Mouse (Mus musculus): ENCODE results near the gene Clk1. TPM values are rescaled to one million over a fixed set of nuclear protein-coding genes. Genes with fewer than 3 reads are reported as not detected.

Gene Clk1
- polyA plus RNA-seq, 1 experiment from 2014 or later, result 155 TPM

DNA sequence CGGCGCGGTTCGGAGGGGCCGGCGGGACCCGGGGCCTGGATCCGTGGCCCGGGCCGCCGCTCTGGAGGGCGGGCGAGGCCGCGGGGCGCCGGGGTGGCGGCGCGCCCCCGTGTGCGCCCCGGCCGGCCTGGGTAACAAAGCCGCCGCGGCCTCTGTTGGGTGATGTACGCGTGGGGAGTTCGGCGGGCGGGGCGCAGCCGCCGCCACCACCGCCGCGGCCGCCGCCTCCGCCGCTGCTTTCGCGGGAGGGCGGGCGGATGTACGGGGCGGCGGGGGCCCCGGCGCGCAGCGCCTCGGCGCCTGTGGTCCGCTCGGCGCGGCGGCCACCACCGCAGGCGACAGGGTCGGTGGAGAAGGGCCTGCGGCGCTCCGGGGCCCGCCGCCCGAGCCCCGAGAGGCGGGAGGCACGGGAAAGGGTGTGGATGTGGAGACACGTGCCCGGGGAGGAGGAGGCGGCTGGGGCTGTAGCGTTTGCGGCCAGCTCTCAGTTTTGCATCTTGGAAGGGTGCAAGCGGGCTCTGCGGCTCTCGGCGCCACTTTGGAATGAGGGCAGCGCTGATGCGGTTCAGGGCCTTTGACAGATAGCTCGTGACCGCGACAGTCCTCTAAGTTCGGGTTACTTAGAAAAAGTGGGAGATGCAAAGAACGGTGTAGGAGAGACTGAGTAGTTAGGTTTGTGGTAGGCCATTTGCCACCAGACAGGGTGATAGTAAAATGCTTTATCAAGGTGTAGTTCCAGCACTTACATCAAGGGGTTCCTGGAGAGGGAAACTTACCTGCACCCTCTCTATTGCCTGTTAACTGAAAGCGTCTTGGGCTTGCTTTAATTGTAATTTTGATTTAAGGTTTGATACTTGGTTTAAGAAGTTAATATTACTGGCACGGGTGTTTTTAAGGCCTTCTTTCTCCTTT, 30.3 kb downstream of the Clk1 start:
- no peaks in the 10 kb centered on the region for H3K9me3 ChIP-seq (ENCODE audit: control insufficient read depth, low read length)
- peak overlapping the region; percentile 91 to 94 for H3K4me3 ChIP-seq (ENCODE audit: control insufficient read depth in 1 of 2, insufficient read depth in 1 of 2, low read depth in 1 of 2, low read length in 2 of 2)
- peak overlapping the region; percentile 97 for H3K9ac ChIP-seq (ENCODE audit: low read length)
- peaks cover 41% of the 10 kb centered on the region for H3K36me3 ChIP-seq (ENCODE audit: control insufficient read depth, insufficient read depth, low read length)
- peak; percentile 40 for ATAC-seq (ENCODE audit: insufficient number of reproducible peaks, insufficient read depth, low FRiP score, low read depth)
- peaks cover 5 to 11% of the 10 kb centered on the region in 2 experiments; a peak in 2 of 4 replicates for H3K4me1 ChIP-seq (ENCODE audit: control insufficient read depth in 2 of 2, insufficient read depth in 2 of 2, low read length in 2 of 2)
- peak overlapping the region; percentile 85 to 99 for H3K27ac ChIP-seq (replicated peaks in 1 of 2; ENCODE audit: control insufficient read depth in 1 of 2, insufficient read depth in 1 of 2, low read depth in 2 of 2, low read length in 2 of 2)
- H3K27me3 ChIP-seq (ENCODE audit: control insufficient read depth, insufficient read depth, low read length), result no peaks in the 10 kb centered on the region
- WGBS, result under 1% methylated on average over 80 of the region's 90 CpGs
- peak overlapping the region; percentile 76 for H3K4me2 ChIP-seq (ENCODE audit: low read length)

DNA sequence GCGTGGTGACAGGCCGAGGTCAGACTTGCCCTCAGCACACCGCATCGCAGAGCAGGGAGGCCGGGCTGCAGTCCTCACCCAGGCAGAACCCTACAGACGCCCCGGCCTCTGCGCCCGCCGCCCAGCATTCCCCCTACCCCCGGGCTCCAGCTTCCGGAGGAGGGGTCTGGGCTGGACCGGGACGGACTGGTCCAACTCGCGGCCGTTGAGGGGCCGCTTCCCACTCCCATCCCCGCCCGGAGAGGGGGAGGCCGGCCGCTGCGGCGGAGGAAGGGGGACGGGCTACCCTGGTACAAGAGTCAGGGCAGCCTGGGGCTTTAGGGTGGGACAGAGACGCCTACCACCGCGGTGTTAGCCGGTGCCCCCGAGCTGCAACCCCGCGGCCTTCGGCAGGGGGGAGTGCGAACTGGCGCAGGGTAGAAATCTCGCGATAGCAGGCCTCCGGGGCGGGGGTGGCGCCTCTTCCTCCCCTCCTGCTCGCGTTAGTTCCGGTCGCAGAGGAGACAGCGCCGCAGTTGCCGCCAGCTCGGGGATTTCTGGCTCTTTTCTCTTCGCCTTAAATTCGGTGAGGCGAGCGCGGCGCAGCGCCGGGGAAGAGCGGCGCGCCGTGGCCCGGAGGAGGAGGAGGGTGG, 31.1 kb downstream of the Clk1 start, which contains the start of gene Bzw1:
Bzw1 (plus strand) TSS at position 247 of the 632 bp plus-strand sequence.
- WGBS, result under 1% methylated on average over 46 of the region's 61 CpGs
- H3K9me3 ChIP-seq (ENCODE audit: control insufficient read depth, low read length), result no peaks in the 10 kb centered on the region
- no peaks in the 10 kb centered on the region for H3K27me3 ChIP-seq (ENCODE audit: control insufficient read depth, insufficient read depth, low read length)
- H3K36me3 ChIP-seq (ENCODE audit: control insufficient read depth, insufficient read depth, low read length), result peaks cover 33% of the 10 kb centered on the region
- ATAC-seq (ENCODE audit: insufficient number of reproducible peaks, insufficient read depth, low FRiP score, low read depth), result peak; percentile 96
- H3K27ac ChIP-seq (replicated peaks in 1 of 2; ENCODE audit: control insufficient read depth in 1 of 2, insufficient read depth in 1 of 2, low read depth in 2 of 2, low read length in 2 of 2), result peak within 1 kb of the TSS; percentile 95 to 99
- peak within 1 kb of the TSS; percentile 76 for H3K4me2 ChIP-seq (ENCODE audit: low read length)
- H3K4me3 ChIP-seq (ENCODE audit: control insufficient read depth in 1 of 2, insufficient read depth in 1 of 2, low read depth in 1 of 2, low read length in 2 of 2), result peak within 1 kb of the TSS; percentile 91 to 94
- peak within 1 kb of the TSS; percentile 97 for H3K9ac ChIP-seq (ENCODE audit: low read length)
- H3K4me1 ChIP-seq (ENCODE audit: control insufficient read depth in 2 of 2, insufficient read depth in 2 of 2, low read length in 2 of 2), result peaks cover 5 to 11% of the 10 kb centered on the region in 2 experiments; a peak in 2 of 4 replicates

DNA sequence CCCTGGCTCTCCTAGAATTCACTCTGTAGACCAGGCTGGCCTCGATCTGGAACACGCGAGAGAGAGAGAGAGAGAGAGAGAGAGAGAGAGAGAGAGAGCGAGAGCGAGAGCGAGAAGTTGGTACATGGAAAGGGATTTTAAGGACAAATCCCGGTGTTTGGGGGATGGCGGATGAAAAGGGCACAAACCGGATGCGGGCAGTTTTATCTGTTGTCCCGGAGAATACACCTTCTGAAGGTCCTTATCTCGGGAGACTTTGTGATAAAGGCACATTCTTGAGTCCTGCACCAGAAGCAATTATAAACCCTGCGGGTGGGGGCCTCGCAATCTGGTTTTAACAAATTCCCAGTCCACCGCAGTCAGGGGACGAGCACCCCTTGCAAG, 31.6 kb downstream of the Clk1 start:
- H3K4me3 ChIP-seq (ENCODE audit: control insufficient read depth in 1 of 2, insufficient read depth in 1 of 2, low read depth in 1 of 2, low read length in 2 of 2), result peak overlapping the region; percentile 91 to 94
- peak overlapping the region; percentile 95 to 99 for H3K27ac ChIP-seq (replicated peaks in 1 of 2; ENCODE audit: control insufficient read depth in 1 of 2, insufficient read depth in 1 of 2, low read depth in 2 of 2, low read length in 2 of 2)
- peaks cover 5 to 11% of the 10 kb centered on the region in 2 experiments; a peak in 2 of 4 replicates for H3K4me1 ChIP-seq (ENCODE audit: control insufficient read depth in 2 of 2, insufficient read depth in 2 of 2, low read length in 2 of 2)
- H3K4me2 ChIP-seq (ENCODE audit: low read length), result peak overlapping the region; percentile 76
- under 1% methylated on average over 16 of the region's 16 CpGs for WGBS
- no peaks in the 10 kb centered on the region for H3K9me3 ChIP-seq (ENCODE audit: control insufficient read depth, low read length)
- peak overlapping the region; percentile 97 for H3K9ac ChIP-seq (ENCODE audit: low read length)
- H3K27me3 ChIP-seq (ENCODE audit: control insufficient read depth, insufficient read depth, low read length), result no peaks in the 10 kb centered on the region
- peaks cover 28% of the 10 kb centered on the region for H3K36me3 ChIP-seq (ENCODE audit: control insufficient read depth, insufficient read depth, low read length)
- ATAC-seq (ENCODE audit: insufficient number of reproducible peaks, insufficient read depth, low FRiP score, low read depth), result no peak

GRCm38 (mm10) chr1:58391421-58392267, 32.2 kb downstream of the Clk1 start:
- Histone ChIP-seq H3K9me3 (ENCODE audit: control insufficient read depth, low read length) (no peaks in the 10 kb centered on the region), H3K4me2 (ENCODE audit: low read length) (peak overlapping the region; percentile 76), H3K4me3 (ENCODE audit: control insufficient read depth in 1 of 2, insufficient read depth in 1 of 2, low read depth in 1 of 2, low read length in 2 of 2) (peak overlapping the region; percentile 91 to 94), H3K9ac (ENCODE audit: low read length) (peak overlapping the region; percentile 97), H3K27me3 (ENCODE audit: control insufficient read depth, insufficient read depth, low read length) (no peaks in the 10 kb centered on the region), H3K27ac (replicated peaks in 1 of 2; ENCODE audit: control insufficient read depth in 1 of 2, insufficient read depth in 1 of 2, low read depth in 2 of 2, low read length in 2 of 2) (peak overlapping the region; percentile 95 to 99), H3K4me1 (ENCODE audit: control insufficient read depth in 2 of 2, insufficient read depth in 2 of 2, low read length in 2 of 2) (peaks cover 5 to 11% of the 10 kb centered on the region in 2 experiments; a peak in 2 of 4 replicates), H3K36me3 (ENCODE audit: control insufficient read depth, insufficient read depth, low read length) (peaks cover 22% of the 10 kb centered on the region)
- WGBS, result 44% methylated on average over 19 of the region's 19 CpGs
- no peak for ATAC-seq (ENCODE audit: insufficient number of reproducible peaks, insufficient read depth, low FRiP score, low read depth)

GRCm38 (mm10) chr1:58382586-58383281, 41.1 kb downstream of the Clk1 start:
- Histone ChIP-seq H3K4me2 (ENCODE audit: low read length) (no peak overlapping the region), H3K27ac (replicated peaks in 1 of 2; ENCODE audit: control insufficient read depth in 1 of 2, insufficient read depth in 1 of 2, low read depth in 2 of 2, low read length in 2 of 2) (no peak overlapping the region), H3K27me3 (ENCODE audit: control insufficient read depth, insufficient read depth, low read length) (no peaks in the 10 kb centered on the region), H3K4me1 (ENCODE audit: control insufficient read depth in 2 of 2, insufficient read depth in 2 of 2, low read length in 2 of 2) (no peaks in the 10 kb centered on the region), H3K36me3 (ENCODE audit: control insufficient read depth, insufficient read depth, low read length) (no peaks in the 10 kb centered on the region), H3K9me3 (ENCODE audit: control insufficient read depth, low read length) (no peaks in the 10 kb centered on the region), H3K9ac (ENCODE audit: low read length) (no peak overlapping the region), H3K4me3 (ENCODE audit: control insufficient read depth in 1 of 2, insufficient read depth in 1 of 2, low read depth in 1 of 2, low read length in 2 of 2) (no peak overlapping the region)
- 60% methylated on average over 5 of the region's 5 CpGs for WGBS
- ATAC-seq (ENCODE audit: insufficient number of reproducible peaks, insufficient read depth, low FRiP score, low read depth), result no peak

GRCm38 (mm10) chr1:58375574-58376147, 48.2 kb downstream of the Clk1 start:
- H3K9ac ChIP-seq (ENCODE audit: low read length), result no peak overlapping the region
- H3K27me3 ChIP-seq (ENCODE audit: control insufficient read depth, insufficient read depth, low read length), result no peaks in the 10 kb centered on the region
- ATAC-seq (ENCODE audit: insufficient number of reproducible peaks, insufficient read depth, low FRiP score, low read depth), result no peak
- H3K36me3 ChIP-seq (ENCODE audit: control insufficient read depth, insufficient read depth, low read length), result no peaks in the 10 kb centered on the region
- H3K4me2 ChIP-seq (ENCODE audit: low read length), result no peak overlapping the region
- 63% methylated on average over 3 of the region's 3 CpGs for WGBS
- no peaks in the 10 kb centered on the region for H3K4me1 ChIP-seq (ENCODE audit: control insufficient read depth in 2 of 2, insufficient read depth in 2 of 2, low read length in 2 of 2)
- no peak overlapping the region for H3K4me3 ChIP-seq (ENCODE audit: control insufficient read depth in 1 of 2, insufficient read depth in 1 of 2, low read depth in 1 of 2, low read length in 2 of 2)
- H3K9me3 ChIP-seq (ENCODE audit: control insufficient read depth, low read length), result no peaks in the 10 kb centered on the region
- no peak overlapping the region for H3K27ac ChIP-seq (replicated peaks in 1 of 2; ENCODE audit: control insufficient read depth in 1 of 2, insufficient read depth in 1 of 2, low read depth in 2 of 2, low read length in 2 of 2)

All from heart, embryonic 14.5 days (tissue).